Mouse (Mus musculus) olfactory bulb, adult 2 months (tissue): ENCODE measurements around the gene BC025920. TPM values are rescaled to one million over a fixed set of nuclear protein-coding genes. Genes with fewer than 3 reads are reported as not detected.

ENCODE experiments used
- H3K27ac ChIP-seq: fragments of 200-500 bp; 2 replicates; pipeline ENCODE4 v1.5.1; 2012; ENCODE audit warnings: low read depth, low read length; ENCODE audit not compliant: insufficient read depth
- H3K4me1 ChIP-seq: fragments of 200-500 bp; 2 replicates; pipeline ENCODE4 v1.6.1; 2012; ENCODE audit warnings: low read length; ENCODE audit not compliant: control insufficient read depth, insufficient read depth
- H3K4me3 ChIP-seq: fragments of 200-500 bp; 2 replicates; pipeline ENCODE4 v1.5.1; 2012; ENCODE audit warnings: mild to moderate bottlenecking, low read depth, low read length, moderate library complexity; ENCODE audit not compliant: insufficient read depth
- CTCF ChIP-seq: fragments of 200-500 bp; IDR thresholded peaks from 2 replicates; pipeline ENCODE4 v1.5.1; 2012; ENCODE audit warnings: low read depth, mild to moderate bottlenecking, low read length, moderate library complexity; ENCODE audit not compliant: insufficient read depth
- POLR2A ChIP-seq: fragments of 200-500 bp; IDR thresholded peaks from 2 replicates; pipeline ENCODE4 v1.6.1; 2012; ENCODE audit warnings: mild to moderate bottlenecking, low read depth, low read length, moderate library complexity; ENCODE audit not compliant: insufficient read depth
- WGBS: fragments of 180-500 bp; shearing (Covaris S2); methylation state at CpG from one replicate; pipeline ENCODE4 v1.1.7; 2018; 5-methylcytosine and 5-hydroxymethylcytosine counted together
- polyA plus RNA-seq: library from polyadenylated mRNA; stranded (reverse); fragments of >200 nt; gene quantifications from 2 replicates; pipeline ENCODE4 v1.2.4, GENCODE M21; 2012; ENCODE audit warnings: low replicate concordance; ENCODE audit not compliant: missing spikeins, insufficient read depth, insufficient read length

The BC025920 gene
- polyA plus RNA-seq, 1 experiment, result not detected

GRCm38 (mm10) chr10:81591846-81592245, 14.2 kb upstream of the BC025920 start:
- H3K4me1 ChIP-seq, result peaks cover 20% of the 10 kb centered on the region
- TF ChIP-seq CTCF (no peak), POLR2A (no peak)
- 58% methylated on average over 9 of the region's 9 CpGs for WGBS
- H3K4me3 ChIP-seq, result no peak overlapping the region
- no peak overlapping the region for H3K27ac ChIP-seq

DNA sequence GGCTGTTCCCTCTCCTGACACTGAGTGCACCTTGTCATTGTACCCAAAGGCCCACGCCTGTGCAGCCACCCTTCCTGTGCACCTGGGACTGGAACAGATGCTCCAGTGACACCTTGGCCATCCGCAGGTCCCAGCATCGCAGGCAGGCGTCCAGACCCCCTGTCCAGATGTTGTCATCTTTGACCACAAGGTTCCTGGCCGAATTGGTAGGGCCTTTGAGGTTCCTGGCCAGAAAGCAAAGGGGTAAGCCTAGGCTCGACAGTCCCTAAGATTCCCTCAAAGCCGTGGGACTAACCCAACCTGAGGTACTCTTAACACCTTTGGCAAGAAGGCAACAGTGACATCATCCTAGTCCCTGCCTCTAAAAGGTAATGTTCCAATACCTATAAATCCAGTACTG, 13.4 kb upstream of the BC025920 start:
- no peak overlapping the region for H3K27ac ChIP-seq
- 76% methylated on average over 7 of the region's 7 CpGs for WGBS
- H3K4me3 ChIP-seq, result no peak overlapping the region
- no peak for TF ChIP-seq POLR2A
- H3K4me1 ChIP-seq, result peaks cover 27% of the 10 kb centered on the region

- Histone ChIP-seq H3K4me1 (peaks cover 30% of the 10 kb centered on the region), H3K27ac (no peak overlapping the region), H3K4me3 (no peak overlapping the region)
- TF ChIP-seq POLR2A (no peak), CTCF (no peak)
- 79% methylated on average over 4 of the region's 4 CpGs for WGBS
Measured at GRCm38 (mm10) chr10:81593223-81593622, 12.8 kb upstream of the BC025920 start.

GRCm38 (mm10) chr10:81593935-81594334, 12.1 kb upstream of the BC025920 start:
- H3K4me3 ChIP-seq, result no peak overlapping the region
- TF ChIP-seq POLR2A (no peak), CTCF (no peak)
- WGBS, result 82% methylated on average over 18 of the region's 18 CpGs
- H3K4me1 ChIP-seq, result peaks cover 30% of the 10 kb centered on the region
- no peak overlapping the region for H3K27ac ChIP-seq

DNA sequence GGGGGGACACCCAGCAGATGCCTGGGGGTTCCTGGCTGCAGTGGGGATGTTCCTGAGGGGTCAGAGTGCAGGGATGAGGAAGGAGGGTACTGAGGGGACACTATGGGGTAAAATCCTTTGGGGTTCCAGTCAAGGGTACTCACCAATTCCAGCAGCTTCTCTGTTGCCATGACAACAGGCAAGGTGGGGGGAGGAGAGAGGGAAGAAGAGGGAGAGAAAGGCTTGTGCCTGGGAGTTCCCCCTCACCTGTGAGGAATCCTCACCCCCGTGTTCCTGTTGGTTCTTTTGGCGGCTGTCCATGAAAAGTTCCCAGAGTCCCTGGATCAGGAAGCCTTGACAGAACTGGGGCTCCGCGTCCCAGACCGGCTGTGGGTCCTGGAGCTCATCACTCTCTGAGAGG, 10.5 kb upstream of the BC025920 start:
- WGBS, result 43% methylated on average over 5 of the region's 5 CpGs
- TF ChIP-seq POLR2A (no peak), CTCF (no peak)
- Histone ChIP-seq H3K27ac (no peak overlapping the region), H3K4me1 (peaks cover 32% of the 10 kb centered on the region), H3K4me3 (no peak overlapping the region)

DNA sequence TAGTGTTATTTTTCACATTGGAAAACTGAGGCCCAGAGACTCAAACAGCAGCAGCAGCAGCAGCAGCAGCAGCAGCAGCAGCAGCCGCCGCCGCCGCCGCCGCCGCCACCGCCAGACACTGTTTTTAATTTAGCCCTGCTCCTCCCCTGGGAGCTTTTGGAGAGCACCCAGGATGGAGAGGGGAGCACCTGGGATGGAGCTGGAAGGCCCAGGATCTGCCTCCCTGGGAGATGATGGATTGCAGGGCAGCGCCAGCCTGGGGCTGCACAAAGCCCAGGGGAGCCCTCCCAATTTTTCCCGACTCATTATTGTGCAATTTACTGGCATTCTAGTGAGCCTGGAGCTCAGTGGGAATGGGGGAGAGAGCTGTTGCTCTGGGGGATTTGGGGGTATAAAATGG, 9.5 kb upstream of the BC025920 start:
- WGBS, result 7% methylated on average over 10 of the region's 10 CpGs
- Histone ChIP-seq H3K4me1 (peaks cover 39% of the 10 kb centered on the region), H3K4me3 (no peak overlapping the region), H3K27ac (no peak overlapping the region)
- TF ChIP-seq POLR2A, result no peak
- no peak for TF ChIP-seq CTCF

DNA sequence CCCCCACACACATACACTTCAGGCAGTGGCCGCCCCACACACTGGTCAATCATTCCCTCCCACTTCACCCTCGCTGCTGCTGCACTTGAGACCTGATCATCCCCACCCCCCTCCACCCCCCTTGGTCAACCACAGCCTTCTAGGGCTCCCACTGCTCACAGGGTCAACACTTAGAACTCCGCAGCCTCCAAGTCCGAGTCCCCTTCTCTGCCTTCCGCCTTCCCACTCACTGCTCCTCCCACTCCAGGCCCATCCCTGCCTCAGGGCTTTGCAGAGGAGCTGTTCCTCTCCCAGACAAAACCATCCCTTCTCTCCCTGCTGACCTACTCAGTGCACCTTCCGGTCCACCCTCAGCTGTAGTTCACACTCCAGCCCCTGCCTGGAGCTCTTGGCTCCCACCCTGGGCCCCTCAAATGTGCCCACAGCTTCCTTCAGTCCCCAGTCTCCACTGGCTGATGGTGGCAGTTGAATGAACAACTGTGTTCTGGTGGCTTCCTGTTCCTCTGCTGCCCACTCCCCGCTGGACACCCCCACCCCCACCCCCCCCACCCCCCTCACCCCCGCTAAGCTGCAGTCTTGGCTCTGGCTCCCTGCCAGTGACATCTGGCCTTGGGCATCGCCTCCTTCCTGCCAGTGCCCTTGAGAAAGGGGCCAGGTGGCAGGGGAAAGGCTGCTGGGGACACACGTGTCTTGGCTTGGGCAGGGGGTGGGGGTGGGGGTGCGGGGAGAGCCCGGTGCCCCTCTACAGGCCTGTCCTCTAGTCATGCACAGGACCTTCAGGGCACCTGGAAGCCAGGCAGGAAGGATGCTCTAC, 8.7 kb upstream of the BC025920 start:
- TF ChIP-seq CTCF (no peak), POLR2A (no peak)
- Histone ChIP-seq H3K27ac (no peak overlapping the region), H3K4me3 (no peak overlapping the region)

GRCm38 (mm10) chr10:81598342-81598741, 7.7 kb upstream of the BC025920 start:
- Histone ChIP-seq H3K4me3 (no peak overlapping the region), H3K27ac (no peak overlapping the region), H3K4me1 (peaks cover 39% of the 10 kb centered on the region)
- 62% methylated on average over 3 of the region's 3 CpGs for WGBS
- TF ChIP-seq POLR2A (no peak), CTCF (no peak)

More for the DNA sequence above, 8.7 kb upstream of the BC025920 start:
- WGBS, result 11% methylated on average over 11 of the region's 12 CpGs
- H3K4me1 ChIP-seq, result peaks cover 39% of the 10 kb centered on the region

DNA sequence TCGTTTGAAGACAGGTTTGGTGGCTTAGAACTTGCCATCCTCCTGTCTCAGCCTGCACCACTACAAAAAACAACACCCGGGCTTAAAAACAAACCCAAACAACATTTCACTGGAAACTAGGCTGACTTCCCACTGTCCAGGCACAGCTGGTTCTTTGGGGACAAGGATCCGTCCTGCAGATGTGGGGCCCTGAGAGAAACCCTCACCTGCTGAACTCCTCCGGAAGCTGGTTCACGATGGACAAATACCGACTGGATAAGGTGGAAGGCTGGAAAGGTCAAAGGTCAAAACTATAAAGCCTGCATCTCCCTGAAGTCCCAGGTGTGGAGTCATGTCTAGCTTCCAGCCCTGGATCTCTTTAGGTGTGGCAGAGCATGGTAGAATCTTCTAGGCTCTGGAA, 7.2 kb upstream of the BC025920 start:
- H3K4me1 ChIP-seq, result peaks cover 39% of the 10 kb centered on the region
- H3K4me3 ChIP-seq, result no peak overlapping the region
- no peak overlapping the region for H3K27ac ChIP-seq
- 69% methylated on average over 6 of the region's 6 CpGs for WGBS
- no peak for TF ChIP-seq POLR2A
- no peak for TF ChIP-seq CTCF

DNA sequence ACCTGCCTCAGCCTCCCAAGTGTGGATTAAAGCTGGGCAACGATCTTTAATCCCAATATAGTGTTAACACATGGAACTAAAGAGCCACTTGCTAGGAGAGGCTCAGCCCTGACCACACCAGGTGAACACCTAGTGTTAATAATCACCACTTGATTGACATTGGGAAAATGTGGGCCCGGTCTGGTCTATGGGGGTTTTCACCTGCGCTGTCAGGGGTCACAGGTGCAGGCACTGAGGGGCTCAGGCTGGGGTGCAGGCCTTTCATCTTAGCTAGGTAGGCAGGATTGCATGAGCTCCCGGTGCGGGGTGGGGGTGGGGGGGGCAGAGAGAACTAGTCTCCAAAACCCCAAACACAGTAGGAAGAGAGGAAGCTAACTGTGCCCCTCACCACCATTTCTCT, 6.4 kb upstream of the BC025920 start:
- no peak overlapping the region for H3K4me3 ChIP-seq
- WGBS, result 90% methylated on average over 5 of the region's 5 CpGs
- H3K27ac ChIP-seq, result no peak overlapping the region
- H3K4me1 ChIP-seq, result peaks cover 37% of the 10 kb centered on the region
- TF ChIP-seq CTCF, result no peak
- TF ChIP-seq POLR2A, result no peak
